Mouse (Mus musculus) embryonic facial prominence, embryonic 14.5 days (tissue): ENCODE results near the gene Tle4. TPM values are rescaled to one million over a fixed set of nuclear protein-coding genes. Genes with fewer than 3 reads are reported as not detected.

Experiments used
- ATAC-seq: fragments of 200-750 bp; cut with Nextera tagmentation; 2 replicates; pipeline ENCODE4 v1.8.0; 2017; ENCODE audit warnings: low read depth, moderate number of reproducible peaks, moderate TSS enrichment
- DNase-seq: peaks from one replicate; pipeline ENCODE4 v3.0.0-alpha.2; 2015; ENCODE audit warnings: low spot score
- H3K27ac ChIP-seq: fragments of 300-500 bp; sonication (generic); replicated peaks from 2 replicates; pipeline ENCODE4 v1.5.1; 2014; ENCODE audit warnings: low read depth, mild to moderate bottlenecking, low read length, moderate library complexity
- H3K27me3 ChIP-seq: fragments of 300-500 bp; sonication (generic); replicated peaks from 2 replicates; pipeline ENCODE4 v1.6.1; 2014; ENCODE audit warnings: low read length; ENCODE audit not compliant: control insufficient read depth, insufficient read depth
- H3K36me3 ChIP-seq: fragments of 300-500 bp; sonication (generic); 2 replicates; pipeline ENCODE4 v1.6.1; 2014; ENCODE audit warnings: low read length, mixed read lengths; ENCODE audit not compliant: control insufficient read depth, insufficient read depth
- H3K4me1 ChIP-seq: fragments of 300-500 bp; sonication (generic); 2 replicates; pipeline ENCODE4 v1.6.1; 2014; ENCODE audit warnings: antibody characterized with exemption, low read length; ENCODE audit not compliant: control insufficient read depth, insufficient read depth
- H3K4me2 ChIP-seq: fragments of 300-500 bp; sonication (generic); 2 replicates; pipeline ENCODE4 v1.6.1; 2014; ENCODE audit warnings: low read depth, mild to moderate bottlenecking, low read length, moderate library complexity, mixed read lengths
- H3K4me3 ChIP-seq: fragments of 300-500 bp; sonication (generic); 2 replicates; pipeline ENCODE4 v1.5.1; 2014; ENCODE audit warnings: low read depth, mild to moderate bottlenecking, low read length
- H3K9ac ChIP-seq: fragments of 300-500 bp; sonication (generic); 2 replicates; pipeline ENCODE4 v1.6.1; 2014; ENCODE audit warnings: low read depth, mild to moderate bottlenecking, low read length, moderate library complexity, mixed read lengths
- H3K9me3 ChIP-seq: fragments of 300-500 bp; sonication (generic); 2 replicates; pipeline ENCODE4 v1.6.1; 2016; ENCODE audit warnings: low read length; ENCODE audit not compliant: control insufficient read depth
- WGBS: fragments of 180-500 bp; shearing (Covaris S2); extraction: QIAGEN DNeasy Blood & Tissue Kit; methylation state at CpG from one replicate; pipeline ENCODE4 v1.1.7; 2014; 5-methylcytosine and 5-hydroxymethylcytosine counted together
- polyA plus RNA-seq: library from polyadenylated mRNA; unstranded; fragments of >200 nt; fragmentation: Nextera tagmentation; extraction: Ambion mirVana; gene quantifications from 2 replicates; pipeline ENCODE4 v1.2.1, GENCODE M21; 2014

The Tle4 gene
- polyA plus RNA-seq, 1 experiment from 2014 or later: 14.3 TPM

GRCm38 (mm10) chr19:14415996-14416395, 181.9 kb downstream of the Tle4 start:
- Histone ChIP-seq H3K4me1 (peaks cover 8% of the 10 kb centered on the region), H3K36me3 (no peaks in the 10 kb centered on the region), H3K9ac (no peak overlapping the region), H3K4me3 (no peak overlapping the region), H3K9me3 (no peaks in the 10 kb centered on the region), H3K27me3 (no peaks in the 10 kb centered on the region; the same call in 1 of the 2 replicates), H3K27ac (no peak overlapping the region), H3K4me2 (no peak overlapping the region)
- no peak for ATAC-seq
- 60% methylated on average over 6 of the region's 6 CpGs for WGBS
- DNase-seq: no peak

GRCm38 (mm10) chr19:14414957-14415356, 182.9 kb downstream of the Tle4 start:
- DNase-seq (no peak), ATAC-seq (no peak)
- 31% methylated on average over 4 of the region's 4 CpGs for WGBS
- Histone ChIP-seq H3K4me1 (peaks cover 8% of the 10 kb centered on the region), H3K4me2 (no peak overlapping the region), H3K9me3 (no peaks in the 10 kb centered on the region), H3K27me3 (no peaks in the 10 kb centered on the region; the same call in 1 of the 2 replicates), H3K27ac (no peak overlapping the region), H3K4me3 (no peak overlapping the region), H3K9ac (no peak overlapping the region), H3K36me3 (no peaks in the 10 kb centered on the region)

- Histone ChIP-seq H3K4me3 (no peak overlapping the region), H3K36me3 (no peaks in the 10 kb centered on the region), H3K9ac (no peak overlapping the region), H3K27me3 (no peaks in the 10 kb centered on the region), H3K9me3 (no peaks in the 10 kb centered on the region), H3K4me1 (peaks cover 6% of the 10 kb centered on the region; the same call in 1 of the 2 replicates), H3K4me2 (no peak overlapping the region), H3K27ac (no peak overlapping the region)
- WGBS: 58% methylated on average over 10 of the region's 10 CpGs
- ATAC-seq: no peak
- DNase-seq: no peak
Observed at GRCm38 (mm10) chr19:14406603-14407002, 191.2 kb downstream of the Tle4 start.
